Mouse (Mus musculus): ENCODE results near the gene Plk1. TPM values are rescaled to one million over a fixed set of nuclear protein-coding genes. Genes with fewer than 3 reads are reported as not detected.

Gene Plk1
- polyA plus RNA-seq, 1 experiment from 2014 or later, result 102 TPM

DNA sequence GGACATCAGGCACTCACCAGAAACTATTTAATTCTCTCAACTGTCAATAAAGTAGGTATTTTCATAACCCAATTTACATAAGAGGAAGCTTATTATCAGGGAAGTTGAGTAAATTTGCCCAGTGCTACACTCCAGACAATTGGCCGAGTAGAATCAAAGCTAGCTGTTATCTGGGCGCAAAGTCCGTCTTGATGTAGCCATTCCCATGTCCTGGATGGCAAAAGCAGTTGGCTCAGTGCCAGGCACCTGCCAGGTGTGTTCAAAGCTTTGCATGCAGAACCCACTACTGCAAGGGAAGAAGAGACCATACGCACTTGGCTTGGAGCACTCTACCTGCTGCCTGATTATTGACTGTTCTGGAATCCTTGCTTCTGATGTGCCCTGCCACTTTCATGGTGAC is 6.8 kb upstream of the Plk1 start:
- peaks cover 27% of the 10 kb centered on the region for H3K36me3 ChIP-seq (replicated peaks)
- H3K9ac ChIP-seq, result no peak overlapping the region
- no peaks in the 10 kb centered on the region for H3K9me3 ChIP-seq (replicated peaks)
- H3K4me3 ChIP-seq (replicated peaks), result no peak overlapping the region
- H3K27me3 ChIP-seq, result no peaks in the 10 kb centered on the region
- peaks cover 11% of the 10 kb centered on the region for H3K4me1 ChIP-seq (replicated peaks)
- H3K27ac ChIP-seq (replicated peaks), result no peak overlapping the region
- 64% methylated on average over 4 of the region's 4 CpGs for WGBS (ENCODE audit: insufficient replicate concordance)
- ATAC-seq (ENCODE audit: insufficient read depth), result no peak
- H3K4me2 ChIP-seq, result no peak overlapping the region

- 3% methylated on average over 13 of the region's 13 CpGs for WGBS (ENCODE audit: insufficient replicate concordance)
- peak overlapping the region; percentile 92 for H3K27ac ChIP-seq (replicated peaks)
- ATAC-seq (ENCODE audit: insufficient read depth), result no peak
These were observed 751 bp upstream of the Plk1 start for GRCm38 (mm10) chr7:122158488-122158887.

GRCm38 (mm10) chr7:122160037-122160436 is 798 bp downstream of the Plk1 start:
- H3K27ac ChIP-seq (replicated peaks), result peak overlapping the region; percentile 92
- peak overlapping the region; percentile 79 for H3K4me2 ChIP-seq
- H3K9ac ChIP-seq, result peak overlapping the region; percentile 86
- peak overlapping the region; percentile 98 for H3K4me3 ChIP-seq (replicated peaks)
- peaks cover 47% of the 10 kb centered on the region for H3K36me3 ChIP-seq (replicated peaks)
- under 1% methylated on average over 12 of the region's 12 CpGs for WGBS (ENCODE audit: insufficient replicate concordance)
- H3K9me3 ChIP-seq (replicated peaks), result no peaks in the 10 kb centered on the region
- H3K4me1 ChIP-seq (replicated peaks), result peaks cover 53% of the 10 kb centered on the region
- H3K27me3 ChIP-seq, result no peaks in the 10 kb centered on the region
- no peak for ATAC-seq (ENCODE audit: insufficient read depth)

More at GRCm38 (mm10) chr7:122158488-122158887, 751 bp upstream of the Plk1 start:
- no peaks in the 10 kb centered on the region for H3K27me3 ChIP-seq
- no peaks in the 10 kb centered on the region for H3K9me3 ChIP-seq (replicated peaks)
- H3K4me3 ChIP-seq (replicated peaks), result peak overlapping the region; percentile 98
- H3K4me2 ChIP-seq, result peak overlapping the region; percentile 79
- H3K4me1 ChIP-seq (replicated peaks), result peaks cover 48% of the 10 kb centered on the region
- peaks cover 32% of the 10 kb centered on the region for H3K36me3 ChIP-seq (replicated peaks)
- peak overlapping the region; percentile 86 for H3K9ac ChIP-seq

GRCm38 (mm10) chr7:122163766-122164165 is 4.5 kb downstream of the Plk1 start:
- H3K36me3 ChIP-seq (replicated peaks), result peaks cover 84% of the 10 kb centered on the region
- H3K4me1 ChIP-seq (replicated peaks), result peaks cover 37% of the 10 kb centered on the region
- no peak overlapping the region for H3K4me2 ChIP-seq
- no peaks in the 10 kb centered on the region for H3K9me3 ChIP-seq (replicated peaks)
- WGBS (ENCODE audit: insufficient replicate concordance), result 92% methylated on average over 6 of the region's 8 CpGs
- no peaks in the 10 kb centered on the region for H3K27me3 ChIP-seq
- H3K9ac ChIP-seq, result no peak overlapping the region
- no peak overlapping the region for H3K4me3 ChIP-seq (replicated peaks)
- no peak for ATAC-seq (ENCODE audit: insufficient read depth)
- no peak overlapping the region for H3K27ac ChIP-seq (replicated peaks)

GRCm38 (mm10) chr7:122167203-122167602 is 8.0 kb downstream of the Plk1 start:
- H3K9me3 ChIP-seq (replicated peaks), result no peaks in the 10 kb centered on the region
- no peak overlapping the region for H3K4me3 ChIP-seq (replicated peaks)
- H3K36me3 ChIP-seq (replicated peaks), result peaks cover 88% of the 10 kb centered on the region
- H3K9ac ChIP-seq, result no peak overlapping the region
- H3K4me2 ChIP-seq, result no peak overlapping the region
- 85% methylated on average over 7 of the region's 7 CpGs for WGBS (ENCODE audit: insufficient replicate concordance)
- H3K27ac ChIP-seq (replicated peaks), result no peak overlapping the region
- no peak for ATAC-seq (ENCODE audit: insufficient read depth)
- H3K4me1 ChIP-seq (replicated peaks), result peaks cover 17% of the 10 kb centered on the region
- H3K27me3 ChIP-seq, result no peaks in the 10 kb centered on the region

- ATAC-seq (ENCODE audit: insufficient read depth), result no peak
- WGBS (ENCODE audit: insufficient replicate concordance), result 78% methylated on average over 6 of the region's 6 CpGs
- peaks cover 54% of the 10 kb centered on the region for H3K36me3 ChIP-seq (replicated peaks)
These were observed 11.5 kb downstream of the Plk1 start for GRCm38 (mm10) chr7:122170705-122171104.

DNA sequence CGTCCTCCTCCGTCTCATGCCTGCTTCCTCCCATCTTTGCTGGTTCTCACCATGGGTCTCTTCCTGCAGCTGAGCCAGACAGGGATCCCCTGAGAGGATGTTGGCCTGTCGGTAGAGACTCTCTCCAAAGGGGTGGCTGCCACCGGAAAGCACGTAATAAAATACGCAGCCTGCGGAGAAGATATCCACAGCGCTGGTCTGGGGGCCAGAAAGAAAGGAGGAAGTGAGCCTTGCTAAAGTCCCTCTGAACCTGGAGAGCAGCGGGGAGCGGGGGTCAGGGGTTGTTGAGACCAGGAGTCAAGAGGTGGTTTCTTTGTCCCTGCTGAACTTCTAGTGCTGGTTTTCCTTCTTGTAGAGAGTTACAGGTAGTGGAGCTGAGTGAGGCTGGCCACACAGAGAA is 12.4 kb downstream of the Plk1 start:
- Histone ChIP-seq H3K9ac (no peak overlapping the region), H3K4me3 (replicated peaks) (no peak overlapping the region), H3K36me3 (replicated peaks) (peaks cover 45% of the 10 kb centered on the region), H3K27ac (replicated peaks) (no peak overlapping the region), H3K9me3 (replicated peaks) (no peaks in the 10 kb centered on the region), H3K27me3 (no peaks in the 10 kb centered on the region), H3K4me1 (replicated peaks) (no peaks in the 10 kb centered on the region), H3K4me2 (no peak overlapping the region)
- 54% methylated on average over 10 of the region's 10 CpGs for WGBS (ENCODE audit: insufficient replicate concordance)
- ATAC-seq (ENCODE audit: insufficient read depth), result no peak

More at GRCm38 (mm10) chr7:122170705-122171104, 11.5 kb downstream of the Plk1 start:
- H3K9me3 ChIP-seq (replicated peaks), result no peaks in the 10 kb centered on the region
- no peaks in the 10 kb centered on the region for H3K4me1 ChIP-seq (replicated peaks)
- no peak overlapping the region for H3K27ac ChIP-seq (replicated peaks)
- H3K9ac ChIP-seq, result no peak overlapping the region
- H3K4me3 ChIP-seq (replicated peaks), result no peak overlapping the region
- H3K4me2 ChIP-seq, result no peak overlapping the region
- no peaks in the 10 kb centered on the region for H3K27me3 ChIP-seq

GRCm38 (mm10) chr7:122180720-122181119 is 21.5 kb downstream of the Plk1 start:
- H3K4me1 ChIP-seq (replicated peaks), result no peaks in the 10 kb centered on the region
- H3K36me3 ChIP-seq (replicated peaks), result no peaks in the 10 kb centered on the region
- no peak overlapping the region for H3K27ac ChIP-seq (replicated peaks)
- ATAC-seq (ENCODE audit: insufficient read depth), result no peak
- H3K9ac ChIP-seq, result no peak overlapping the region
- no peak overlapping the region for H3K4me3 ChIP-seq (replicated peaks)
- 61% methylated on average over 7 of the region's 7 CpGs for WGBS (ENCODE audit: insufficient replicate concordance)
- H3K9me3 ChIP-seq (replicated peaks), result no peaks in the 10 kb centered on the region
- H3K4me2 ChIP-seq, result no peak overlapping the region
- no peaks in the 10 kb centered on the region; the same call in 1 of the 2 replicates for H3K27me3 ChIP-seq

GRCm38 (mm10) chr7:122184569-122184968 is 25.3 kb downstream of the Plk1 start:
- 47% methylated on average over 5 of the region's 5 CpGs for WGBS (ENCODE audit: insufficient replicate concordance)
- H3K4me2 ChIP-seq, result no peak overlapping the region
- H3K4me3 ChIP-seq (replicated peaks), result no peak overlapping the region
- no peaks in the 10 kb centered on the region for H3K4me1 ChIP-seq (replicated peaks)
- H3K27ac ChIP-seq (replicated peaks), result no peak overlapping the region
- no peaks in the 10 kb centered on the region; the same call in 1 of the 2 replicates for H3K27me3 ChIP-seq
- H3K36me3 ChIP-seq (replicated peaks), result no peaks in the 10 kb centered on the region
- H3K9me3 ChIP-seq (replicated peaks), result no peaks in the 10 kb centered on the region
- no peak for ATAC-seq (ENCODE audit: insufficient read depth)
- no peak overlapping the region for H3K9ac ChIP-seq

DNA sequence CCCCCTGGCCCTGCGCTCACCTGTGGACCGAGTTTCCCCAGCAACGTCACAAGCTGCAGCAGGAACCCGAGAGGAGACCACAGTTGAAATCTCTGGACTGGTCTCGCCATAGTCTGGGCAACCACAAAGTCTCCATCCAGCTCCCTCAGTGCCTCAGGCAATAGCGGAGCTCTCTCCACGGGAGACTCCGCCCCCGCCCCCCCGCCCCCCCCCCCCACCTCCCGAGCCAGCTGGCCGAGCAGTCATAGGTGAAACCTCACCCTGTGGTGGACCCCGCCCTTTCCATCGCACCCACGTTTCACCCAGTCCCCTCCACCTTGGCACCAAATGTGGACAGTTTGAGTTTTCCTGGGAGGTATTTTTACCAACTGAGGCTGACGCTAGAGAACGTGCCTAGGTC is 26.8 kb downstream of the Plk1 start, which contains the start of gene Ern2:
TSS of gene Ern2 (minus strand) at position 165 of the 400 bp plus-strand sequence.
- WGBS (ENCODE audit: insufficient replicate concordance), result 19% methylated on average over 17 of the region's 17 CpGs
- Histone ChIP-seq H3K27ac (replicated peaks) (no peak within 1 kb of the TSS), H3K36me3 (replicated peaks) (no peaks in the 10 kb centered on the region), H3K4me2 (no peak within 1 kb of the TSS), H3K4me1 (replicated peaks) (no peaks in the 10 kb centered on the region), H3K9ac (no peak within 1 kb of the TSS), H3K4me3 (replicated peaks) (no peak within 1 kb of the TSS), H3K27me3 (no peaks in the 10 kb centered on the region; the same call in 1 of the 2 replicates), H3K9me3 (replicated peaks) (no peaks in the 10 kb centered on the region)
- ATAC-seq (ENCODE audit: insufficient read depth), result no peak

GRCm38 (mm10) chr7:122189484-122189883 is 30.2 kb downstream of the Plk1 start:
- Histone ChIP-seq H3K9me3 (replicated peaks) (no peaks in the 10 kb centered on the region), H3K9ac (no peak overlapping the region), H3K36me3 (replicated peaks) (no peaks in the 10 kb centered on the region), H3K4me3 (replicated peaks) (no peak overlapping the region), H3K27me3 (no peaks in the 10 kb centered on the region; the same call in 1 of the 2 replicates), H3K4me1 (replicated peaks) (no peaks in the 10 kb centered on the region), H3K27ac (replicated peaks) (no peak overlapping the region), H3K4me2 (no peak overlapping the region)
- 34% methylated on average over 7 of the region's 7 CpGs for WGBS (ENCODE audit: insufficient replicate concordance)
- no peak for ATAC-seq (ENCODE audit: insufficient read depth)

DNA sequence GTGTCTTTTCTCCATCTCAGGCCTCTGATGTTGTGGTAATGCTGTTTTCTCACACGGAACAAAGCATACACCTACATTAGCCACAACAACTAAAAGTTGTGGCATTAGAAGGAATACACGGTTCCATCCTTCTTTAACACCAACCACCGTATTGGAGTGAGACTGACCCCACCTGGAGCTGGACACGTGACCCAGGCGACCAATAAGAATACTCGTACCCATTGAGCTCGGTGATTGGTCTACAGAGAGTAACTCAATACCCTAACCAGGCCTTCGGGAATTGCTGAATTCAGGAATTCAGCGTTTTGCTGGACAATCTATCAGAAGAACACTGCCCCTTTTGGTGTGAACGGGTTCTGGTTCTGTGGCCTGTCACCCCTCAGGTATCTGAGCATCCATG is 31.9 kb downstream of the Plk1 start:
- no peak for ATAC-seq (ENCODE audit: insufficient read depth)
- WGBS (ENCODE audit: insufficient replicate concordance), result 64% methylated on average over 10 of the region's 10 CpGs

More for the DNA sequence above, 31.9 kb downstream of the Plk1 start:
- Histone ChIP-seq H3K36me3 (replicated peaks) (no peaks in the 10 kb centered on the region), H3K4me3 (replicated peaks) (no peak overlapping the region), H3K27me3 (no peaks in the 10 kb centered on the region), H3K27ac (replicated peaks) (no peak overlapping the region), H3K4me2 (no peak overlapping the region), H3K4me1 (replicated peaks) (no peaks in the 10 kb centered on the region), H3K9ac (no peak overlapping the region), H3K9me3 (replicated peaks) (no peaks in the 10 kb centered on the region)

Measured in liver, embryonic 15.5 days (tissue).